Mouse (Mus musculus) common myeloid progenitor, adult 5-6 weeks (primary cell): ENCODE data around the gene Hoxd4. TPM values are rescaled to one million over a fixed set of nuclear protein-coding genes. Genes with fewer than 3 reads are reported as not detected.

Source experiments
- ATAC-seq: replicated peaks from 2 replicates; pipeline ENCODE4 v1.8.0; 2016; ENCODE audit warnings: low read depth, mild to moderate bottlenecking, moderate TSS enrichment, inconsistent platforms; ENCODE audit not compliant: poor library complexity, severe bottlenecking
- total RNA-seq: library from RNA; stranded (forward); fragments of 200-1000, 187-1606 nt; gene quantifications from 2 replicates; pipeline ENCODE4 v1.2.3, GENCODE M21; 2017

Gene Hoxd4
- total RNA-seq, 1 experiment from 2014 or later = not detected

DNA sequence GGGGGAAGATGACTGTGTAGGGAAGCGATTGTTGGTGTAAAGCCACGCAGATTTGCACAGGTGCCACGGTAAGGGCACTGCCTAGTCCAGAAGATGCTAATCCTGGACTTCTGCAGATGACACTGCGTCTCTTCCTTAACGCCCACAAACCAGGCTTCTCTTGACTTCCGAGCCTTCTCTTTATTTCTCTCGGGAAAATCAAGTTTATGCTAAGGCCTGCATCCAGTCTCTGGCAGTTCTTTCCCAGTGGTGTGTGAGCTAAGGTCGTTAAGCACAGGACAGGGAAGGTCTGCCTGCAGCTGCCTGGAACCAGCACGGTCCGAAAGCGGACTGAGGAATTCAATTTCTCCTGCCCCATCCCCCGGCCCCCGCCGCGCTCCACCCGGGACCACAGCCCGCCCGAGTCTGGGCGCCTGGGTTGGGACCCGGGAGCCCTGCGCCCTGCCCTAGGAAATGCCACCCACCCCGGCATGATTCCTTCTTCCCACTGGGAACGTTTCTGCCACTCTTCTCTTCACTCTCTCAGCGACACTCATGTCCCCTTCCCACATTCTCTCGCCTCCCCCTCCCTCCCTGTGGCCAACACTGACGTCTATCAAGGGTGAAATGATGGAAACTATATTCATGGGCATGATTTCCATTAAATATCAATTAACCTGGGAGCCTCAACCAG lies 7.9 kb upstream of the Hoxd4 start:
- no peak for ATAC-seq

DNA sequence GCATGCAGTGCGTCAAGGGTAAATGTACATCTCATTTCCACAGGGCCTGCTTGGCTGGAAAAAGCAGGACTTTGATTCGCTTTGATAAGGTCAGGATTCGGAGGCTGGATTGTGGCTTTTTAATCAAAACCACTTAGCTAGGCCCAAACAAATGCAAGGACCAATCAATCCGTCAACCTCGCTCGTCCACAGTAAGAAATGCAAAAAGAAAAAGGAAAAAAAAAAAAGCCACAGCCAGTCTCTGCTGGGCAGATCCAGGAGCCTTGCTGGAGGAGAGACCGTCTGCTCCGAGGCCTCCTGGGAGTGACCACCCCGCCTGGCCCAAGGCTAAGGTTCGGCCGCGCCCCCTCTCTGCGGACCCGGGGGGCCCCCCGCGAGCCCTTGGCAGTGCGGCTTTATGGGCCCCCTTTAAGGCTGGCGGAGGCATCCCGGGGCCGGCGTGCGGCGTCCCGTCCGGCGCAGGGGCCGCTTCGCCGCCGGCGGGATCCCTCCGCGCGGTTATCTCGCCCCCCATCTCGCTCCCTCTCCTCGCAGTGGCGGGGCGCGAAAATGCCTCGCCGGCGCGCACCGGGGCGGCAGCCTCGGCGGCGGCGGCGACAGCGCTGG lies 7.2 kb upstream of the Hoxd4 start, which contains the start of gene Hoxd8:
Gene Hoxd8, plus strand, starts transcription at position 223 of the 606 bp plus-strand sequence.
- ATAC-seq = no peak

DNA sequence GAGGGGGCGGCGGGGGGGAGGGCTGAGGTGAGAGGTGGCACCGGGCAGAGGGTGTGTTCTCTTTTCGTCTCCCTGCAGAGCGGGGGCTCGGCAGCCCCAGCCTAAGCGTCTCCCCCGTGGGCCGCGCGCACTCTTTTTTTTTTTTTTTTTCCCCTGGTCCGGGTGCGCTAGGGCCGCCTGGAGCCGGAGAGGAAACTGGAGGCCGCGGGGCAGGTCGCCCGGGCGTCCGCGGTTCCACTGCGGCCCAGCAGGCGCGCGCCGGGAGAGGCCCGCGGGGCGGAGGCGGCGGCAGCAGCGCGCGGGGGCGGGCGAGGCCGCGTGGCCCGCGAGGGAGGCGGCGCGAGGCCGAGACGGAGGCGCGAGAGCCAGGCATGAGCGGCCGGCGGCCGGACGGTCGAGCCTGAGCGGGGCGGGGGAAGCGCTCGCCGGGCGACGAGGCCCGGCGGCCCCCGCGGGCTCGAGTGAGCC lies 6.7 kb upstream of the Hoxd4 start:
- no peak for ATAC-seq

DNA sequence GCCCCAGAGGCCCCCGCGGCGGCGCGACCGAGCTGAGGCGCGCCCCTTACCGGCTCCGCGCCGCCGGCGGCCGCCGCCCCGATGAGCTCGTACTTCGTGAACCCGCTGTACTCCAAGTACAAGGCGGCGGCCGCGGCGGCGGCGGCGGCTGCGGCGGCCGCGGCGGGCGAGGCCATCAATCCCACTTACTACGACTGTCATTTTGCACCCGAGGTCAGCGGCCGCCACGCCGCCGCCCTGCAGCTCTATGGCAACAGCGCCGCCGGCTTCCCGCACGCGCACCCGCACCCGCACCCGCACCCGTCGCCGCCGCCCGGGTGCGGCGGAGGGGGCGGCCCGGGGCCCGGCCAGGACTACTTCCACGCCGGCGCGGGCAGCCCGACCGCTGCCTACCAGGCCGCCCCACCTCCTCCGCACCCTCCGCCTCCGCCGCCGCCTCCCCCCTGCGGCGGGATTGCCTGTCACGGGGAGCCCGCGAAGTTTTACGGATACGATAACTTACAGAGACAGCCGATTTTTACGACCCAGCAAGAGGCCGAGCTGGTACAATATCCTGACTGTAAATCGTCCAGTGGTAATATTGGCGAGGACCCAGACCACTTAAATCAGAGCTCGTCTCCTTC lies 6.2 kb upstream of the Hoxd4 start:
- no peak for ATAC-seq

DNA sequence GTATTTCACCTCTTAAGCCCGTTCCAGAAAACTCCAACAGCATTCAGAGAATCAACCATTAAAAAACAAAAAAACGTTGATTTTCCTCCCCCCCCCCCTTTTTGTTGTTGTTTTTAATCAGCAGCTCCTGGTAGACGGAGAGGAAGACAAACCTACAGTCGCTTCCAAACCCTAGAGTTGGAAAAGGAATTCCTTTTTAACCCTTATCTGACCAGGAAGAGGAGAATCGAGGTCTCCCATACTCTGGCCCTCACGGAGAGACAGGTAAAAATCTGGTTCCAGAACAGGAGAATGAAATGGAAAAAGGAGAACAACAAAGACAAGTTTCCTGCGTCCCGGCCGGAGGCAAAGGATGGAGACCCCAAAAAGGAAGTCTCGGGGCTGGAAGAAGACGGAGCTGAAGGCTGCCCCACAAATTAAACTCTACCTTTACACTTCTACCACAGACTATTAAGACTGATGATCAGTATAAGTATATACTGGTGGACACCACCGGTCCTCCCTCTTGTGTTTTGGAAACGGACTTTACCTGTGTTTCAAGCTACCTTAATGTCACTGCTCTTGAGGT lies 5.3 kb upstream of the Hoxd4 start:
- ATAC-seq = no peak

DNA sequence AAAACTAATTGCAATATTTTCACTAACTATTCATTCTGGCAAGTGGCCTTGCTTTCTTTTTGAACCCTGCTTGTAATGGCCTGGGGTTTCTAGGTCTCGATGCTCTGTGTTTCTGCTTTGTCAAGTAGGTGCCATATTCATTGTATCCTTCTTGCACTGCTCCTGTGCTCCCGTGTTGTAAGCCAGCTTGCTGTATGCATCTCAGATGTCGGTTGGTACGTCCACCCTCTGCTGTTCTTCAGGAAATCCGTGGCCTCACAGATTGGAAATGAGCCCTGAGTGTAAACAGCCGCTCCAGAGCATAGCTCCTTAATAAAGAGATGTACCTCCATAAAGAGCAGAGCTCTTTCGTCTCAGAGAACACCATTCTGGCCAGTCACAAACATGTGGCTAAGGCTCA lies 4.1 kb upstream of the Hoxd4 start:
- ATAC-seq = no peak

DNA sequence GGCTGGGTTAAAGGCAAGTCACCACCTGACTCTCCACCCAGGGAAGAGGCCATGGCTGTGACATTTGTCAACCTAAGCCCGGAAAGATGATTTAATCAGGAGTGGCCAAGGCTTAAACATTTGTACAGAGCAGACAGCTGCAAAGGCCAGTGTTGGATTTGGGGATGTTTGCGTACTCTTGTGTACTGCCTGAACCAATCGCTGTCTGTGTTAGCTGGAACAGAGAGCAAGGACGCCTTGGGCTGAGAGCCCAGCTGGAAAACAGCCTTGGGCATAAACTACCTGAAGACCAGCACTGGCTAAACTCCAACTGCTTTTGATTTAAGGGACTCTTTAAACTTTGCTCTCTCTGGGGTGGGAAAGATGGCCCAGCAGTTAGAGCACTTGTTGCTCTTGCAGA lies 3.1 kb upstream of the Hoxd4 start:
- ATAC-seq = no peak

DNA sequence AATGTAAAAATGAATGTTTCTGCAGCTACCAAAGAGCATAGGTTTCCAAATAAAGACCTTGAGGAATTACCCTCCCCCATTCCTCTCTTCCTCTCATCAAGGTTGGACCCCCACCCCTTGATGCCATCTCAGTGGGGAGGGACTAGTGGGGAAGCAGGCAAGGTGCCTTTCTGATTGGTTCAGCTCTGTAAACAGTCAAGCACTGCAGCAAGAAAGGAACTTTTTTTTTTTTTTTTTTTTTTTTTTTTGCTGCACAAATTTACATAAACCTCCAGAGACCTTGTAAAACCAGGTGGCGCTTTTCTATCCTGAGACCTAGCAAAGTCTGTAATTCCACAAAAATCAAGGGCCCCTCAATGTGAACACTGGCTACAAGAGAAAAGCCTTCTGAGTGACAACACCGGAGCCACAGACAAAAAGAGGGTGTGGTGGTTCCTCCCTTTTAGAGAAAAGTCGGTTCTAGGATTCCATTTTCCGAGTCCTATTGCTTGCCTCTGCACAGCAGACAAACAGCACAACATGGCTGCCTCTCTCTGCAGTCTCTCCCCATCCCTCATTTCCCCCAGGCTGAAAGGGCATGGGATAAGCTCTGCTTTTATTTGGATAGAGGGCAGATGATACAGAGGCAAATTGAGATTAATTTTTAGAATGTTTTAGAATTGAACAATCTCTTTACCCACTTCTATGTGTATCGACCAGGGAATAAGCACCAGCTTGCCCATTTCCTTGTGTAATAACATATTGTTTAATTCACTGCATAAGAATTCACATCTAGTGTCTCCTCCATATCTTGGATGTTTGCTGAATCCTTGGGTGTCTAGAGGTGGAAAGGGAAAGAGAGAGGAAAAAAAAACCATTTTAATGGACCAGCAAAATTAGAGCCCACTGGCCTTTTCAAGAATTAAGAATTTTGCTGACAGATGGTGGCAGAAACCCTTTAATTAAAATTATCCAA lies 2.0 kb upstream of the Hoxd4 start:
- no peak for ATAC-seq

DNA sequence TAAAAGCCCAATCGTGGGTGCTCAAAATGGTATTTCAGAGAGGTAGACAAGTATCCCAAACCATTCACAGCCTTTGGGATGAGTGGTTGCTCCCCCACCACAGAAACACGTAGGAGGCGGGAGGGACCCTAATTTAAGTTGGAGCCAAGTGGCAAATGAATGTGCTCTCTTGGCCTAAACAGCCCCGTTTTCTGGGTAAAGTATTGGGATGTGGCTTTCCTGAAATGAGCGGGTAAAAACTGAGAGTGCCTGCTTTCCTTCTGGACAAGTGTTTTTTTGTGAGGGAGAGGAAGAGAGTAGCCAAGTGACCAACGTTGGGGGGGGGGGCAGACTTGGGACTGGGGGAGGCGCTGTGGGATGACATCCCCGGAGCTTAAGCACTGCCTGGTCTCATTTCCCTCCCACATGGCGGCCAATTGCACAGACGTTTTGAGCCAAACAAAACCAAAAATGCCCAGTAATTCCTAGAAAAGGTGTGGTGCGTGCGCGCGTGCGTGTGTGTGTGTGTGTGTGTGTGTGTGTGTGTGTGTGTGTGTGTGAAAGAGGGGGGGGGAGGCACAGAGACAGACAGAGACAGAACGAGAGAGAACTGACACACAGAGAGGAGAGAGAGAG lies 693 bp upstream of the Hoxd4 start:
- no peak for ATAC-seq

DNA sequence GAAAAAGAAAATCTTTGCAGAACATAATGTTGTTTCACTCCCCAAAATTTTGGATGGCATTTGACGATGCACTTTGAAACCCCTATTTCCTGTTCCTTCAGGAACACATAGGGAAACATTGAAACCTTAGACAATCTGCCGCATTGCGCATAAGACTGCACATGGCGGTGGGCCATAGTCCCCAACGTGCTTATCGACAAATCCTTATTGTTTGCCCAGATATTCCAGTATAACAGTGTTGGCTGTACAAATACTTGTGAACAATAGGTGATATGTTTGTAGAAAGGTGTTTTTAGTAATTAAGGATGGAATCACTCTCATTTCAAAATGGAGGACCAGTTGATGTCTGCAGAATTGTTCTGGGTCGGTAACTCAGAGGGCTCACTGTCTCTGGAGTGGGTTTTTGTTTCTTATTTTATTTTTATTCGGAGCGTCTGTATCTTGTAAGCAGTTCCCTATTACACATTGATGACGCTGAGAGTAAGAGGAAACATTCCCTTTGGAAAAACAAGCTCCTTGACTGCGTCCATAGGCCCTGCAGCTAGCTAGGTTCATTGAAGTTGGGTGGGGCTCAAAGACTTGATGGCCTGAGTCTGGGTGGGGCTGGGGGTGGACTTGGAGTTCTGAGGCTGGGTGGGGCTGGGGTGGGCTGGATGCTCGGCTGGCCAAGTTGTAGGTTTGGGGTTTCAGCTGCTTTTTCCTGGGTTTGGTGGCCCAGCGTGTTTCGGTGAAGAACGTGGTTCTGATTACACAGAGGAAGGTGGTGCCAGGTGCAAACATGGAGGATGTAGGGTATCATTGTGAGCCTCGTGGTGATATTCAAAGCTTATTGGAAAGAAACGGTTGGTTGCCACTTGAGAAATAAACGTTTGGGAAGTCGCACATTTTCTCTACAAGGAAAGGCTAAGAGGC lies 1.8 kb downstream of the Hoxd4 start:
- ATAC-seq = no peak

DNA sequence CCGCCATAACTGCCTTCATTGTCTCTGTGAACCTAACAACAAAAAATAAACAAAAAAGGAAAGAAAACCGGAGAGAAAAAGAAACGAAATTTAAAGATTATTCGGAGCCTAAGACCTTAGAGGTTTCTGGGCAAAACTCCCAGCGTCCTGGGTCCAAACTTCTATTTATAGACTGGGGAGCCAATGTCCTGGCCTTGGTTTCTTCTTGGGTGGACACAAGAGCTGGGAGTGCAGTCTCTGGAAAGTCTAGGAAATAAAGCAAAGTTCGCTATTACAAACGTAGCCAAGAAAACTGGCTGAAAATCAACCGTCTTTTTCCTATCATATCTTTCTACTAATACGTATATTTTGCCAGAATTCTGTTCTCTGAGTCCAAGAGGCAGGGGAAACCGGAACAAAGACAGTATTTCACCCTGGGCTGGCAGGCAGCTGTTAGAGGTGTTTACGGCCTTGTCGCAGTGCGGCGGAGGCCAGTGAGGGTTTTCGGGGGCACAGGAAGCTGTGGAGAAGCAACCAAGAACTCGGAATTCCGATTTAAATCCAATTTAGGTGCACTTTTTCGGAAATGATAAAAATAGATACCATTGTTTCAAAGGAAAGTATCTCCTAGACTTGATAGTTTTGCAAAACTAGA lies 2.5 kb downstream of the Hoxd4 start:
- no peak for ATAC-seq

DNA sequence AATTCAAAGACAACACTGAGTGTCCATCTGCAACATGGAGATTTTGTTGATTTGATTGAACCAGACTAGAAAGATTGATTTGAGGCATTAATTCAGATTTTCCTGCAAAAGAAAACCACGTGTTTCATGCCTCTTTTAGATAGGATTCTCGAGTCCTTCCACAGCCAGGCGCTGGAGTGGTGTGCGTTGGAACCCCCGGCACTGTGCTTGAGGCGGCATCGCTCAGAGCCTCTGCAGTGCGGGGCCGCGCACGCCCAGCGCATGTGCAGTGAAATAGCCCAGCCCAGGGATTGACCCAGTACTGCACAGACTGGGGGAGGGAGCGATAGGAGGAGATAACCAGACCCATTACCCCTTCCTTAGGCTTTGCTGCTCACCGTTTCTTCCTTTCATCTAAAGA lies 3.2 kb downstream of the Hoxd4 start:
- no peak for ATAC-seq

DNA sequence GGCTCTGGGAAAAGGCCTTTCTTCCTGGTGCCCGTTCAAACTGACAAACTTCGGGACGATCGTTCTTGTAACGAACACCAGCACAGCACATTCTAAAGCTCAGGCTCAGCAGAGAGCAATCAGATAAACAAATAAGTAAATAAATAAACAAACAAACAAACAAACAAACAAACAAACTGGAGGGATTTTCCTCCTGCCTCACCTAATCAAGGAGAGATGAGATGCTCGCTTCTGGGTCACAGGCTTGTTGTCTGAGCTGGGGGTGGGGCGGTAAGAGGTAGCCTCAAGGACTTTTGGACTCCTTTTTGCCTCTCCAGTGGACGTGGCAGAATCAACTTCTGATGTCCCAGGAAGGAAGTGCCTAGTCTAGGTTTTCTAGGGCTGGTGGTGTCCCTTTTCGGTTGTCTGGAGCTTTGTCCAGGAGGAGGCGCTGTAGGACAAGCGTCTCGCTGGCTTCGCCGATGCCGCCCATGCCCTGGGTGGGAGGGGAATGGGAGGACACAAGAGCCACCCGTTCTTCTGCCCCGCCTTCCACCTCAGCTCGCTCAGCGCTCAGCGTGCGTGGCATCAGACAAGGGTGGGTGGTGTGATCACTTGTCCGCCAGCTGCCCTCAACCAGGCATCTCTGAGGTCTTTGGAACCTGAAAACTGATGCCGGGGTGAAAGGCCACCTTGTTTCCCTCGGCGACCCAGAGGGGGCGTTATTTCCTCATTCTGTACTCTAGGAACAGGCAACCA lies 3.9 kb downstream of the Hoxd4 start:
- peak; percentile 95 for ATAC-seq

DNA sequence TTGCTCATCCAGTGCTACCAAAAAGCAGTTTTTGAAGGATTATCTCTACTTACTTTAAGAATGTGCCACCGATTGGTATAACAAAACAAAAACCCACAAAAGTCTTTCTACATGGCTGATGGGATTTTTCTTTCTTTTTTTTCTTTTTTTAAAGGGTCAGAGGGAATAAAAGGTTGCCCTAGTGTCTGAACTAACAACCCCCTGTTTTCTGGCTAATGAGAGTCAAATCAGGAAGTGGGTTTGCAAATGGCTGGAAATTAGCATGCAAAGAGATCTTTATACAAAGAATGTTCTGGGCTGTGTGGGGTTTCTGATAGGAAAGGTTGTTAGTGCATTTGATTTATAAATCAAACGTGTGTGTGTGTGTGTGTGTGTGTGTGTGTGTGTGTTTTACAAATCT lies 8.7 kb downstream of the Hoxd4 start:
- no peak for ATAC-seq

DNA sequence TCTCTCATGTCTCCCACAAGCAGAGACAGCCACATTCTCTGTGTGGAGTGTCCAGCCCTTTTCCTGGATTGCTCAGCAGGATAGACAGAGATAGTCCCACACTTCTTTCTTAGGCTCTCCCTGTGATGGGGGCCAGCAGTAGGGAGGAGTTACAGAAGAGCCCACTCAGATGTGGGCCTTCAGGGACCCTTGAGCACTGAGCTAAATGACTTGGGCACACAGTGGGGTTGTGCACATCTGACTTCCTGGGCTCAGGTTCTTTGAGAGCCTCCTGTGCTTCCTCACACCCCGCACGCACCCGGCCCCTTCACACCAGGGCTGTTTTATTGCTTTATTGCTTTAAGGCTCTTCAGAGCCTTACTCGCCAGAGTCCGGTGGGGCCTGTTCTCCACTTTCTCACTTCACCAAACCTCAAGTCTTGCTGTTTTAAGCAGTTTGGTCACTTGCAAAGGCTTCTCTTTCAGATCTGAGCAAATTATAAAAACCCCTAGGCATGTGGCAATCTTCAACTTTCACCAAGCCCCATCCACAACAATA lies 9.3 kb downstream of the Hoxd4 start:
- ATAC-seq = no peak

DNA sequence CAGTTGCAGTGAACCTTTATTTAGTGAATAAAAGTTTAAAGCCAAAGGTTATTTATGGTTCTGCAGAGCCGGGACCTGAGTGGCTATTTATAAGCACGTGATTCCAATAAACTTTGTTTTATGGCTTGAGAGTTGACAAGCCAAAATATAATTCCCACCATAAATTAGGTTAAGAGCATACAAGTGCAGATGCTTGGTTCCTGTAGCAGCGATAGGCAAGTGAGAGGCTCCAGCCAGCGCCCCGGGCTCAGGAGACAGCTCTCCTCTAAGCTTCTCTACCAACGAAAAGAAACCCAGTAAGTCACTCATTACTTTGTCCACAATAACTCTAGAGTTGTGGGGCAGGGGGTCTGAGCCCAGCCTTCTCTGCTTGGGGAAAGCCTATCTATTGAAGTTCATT lies 10.2 kb downstream of the Hoxd4 start:
- no peak for ATAC-seq

DNA sequence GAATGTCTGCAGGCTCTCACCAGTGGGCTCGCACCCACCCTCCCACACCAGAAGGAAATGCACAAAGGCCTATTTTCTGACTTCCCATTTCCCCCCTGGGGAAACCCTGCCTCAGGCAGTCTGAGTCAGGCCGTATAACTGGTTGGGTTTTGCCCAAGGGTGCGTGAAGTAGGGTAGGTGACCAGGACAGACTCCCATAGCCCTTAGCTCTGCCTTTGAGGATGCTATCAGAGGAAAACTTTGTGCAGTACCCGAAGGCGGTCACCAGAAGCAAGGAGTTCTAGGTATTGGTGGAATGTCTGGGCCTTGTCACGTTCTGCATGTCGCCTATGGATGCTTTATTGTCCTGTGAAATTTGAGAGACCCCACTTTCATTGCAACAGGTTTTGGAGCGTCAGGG lies 11.2 kb downstream of the Hoxd4 start:
- ATAC-seq = no peak
